Mouse (Mus musculus): ENCODE data around the gene Emc6.

Emc6 gene

DNA sequence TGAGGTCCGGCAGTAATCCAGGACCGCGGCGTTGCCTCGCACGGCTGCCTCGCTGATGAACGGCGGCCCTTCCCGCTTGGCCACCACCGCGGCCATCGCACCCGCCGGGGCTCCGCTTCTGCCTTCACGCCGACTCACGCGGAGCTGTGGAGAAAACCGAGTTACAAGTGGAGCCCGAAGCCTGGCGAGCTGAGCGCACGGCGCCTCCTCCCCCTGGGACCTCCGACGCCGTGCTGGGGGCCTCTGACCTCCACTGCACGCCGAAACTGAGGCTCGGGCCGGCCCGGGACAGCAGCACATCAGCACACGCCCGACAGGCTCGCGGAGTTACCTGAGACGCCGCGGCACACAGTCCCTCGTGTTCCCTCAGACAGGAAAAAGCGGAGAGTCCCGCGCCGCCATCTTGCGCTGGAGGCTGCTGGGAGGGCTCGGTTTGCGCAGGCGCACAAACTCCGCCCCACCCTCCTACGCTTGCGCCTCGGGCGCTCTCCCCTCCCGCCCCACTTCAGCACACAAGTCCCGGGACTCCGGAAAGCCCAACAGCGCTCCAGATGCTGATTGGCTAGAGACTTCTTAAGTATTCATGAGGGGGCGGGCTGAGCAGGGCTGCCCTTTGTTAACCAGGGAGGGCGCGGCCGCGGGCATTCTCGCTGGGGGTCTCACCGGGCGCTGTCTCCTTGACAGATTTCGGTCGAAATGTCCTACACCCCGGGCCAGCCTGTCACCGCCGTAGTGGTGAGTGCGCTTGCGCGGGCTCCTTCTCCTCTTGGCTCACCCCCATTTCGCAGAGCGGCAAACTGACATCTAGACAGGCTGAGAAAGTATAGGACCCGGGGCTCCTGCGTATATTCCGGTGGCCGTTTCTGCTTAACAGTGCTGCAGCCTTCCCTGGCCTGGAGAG lies at the start of gene Emc6, which contains the start of gene Tax1bp3:
Gene Emc6 (minus strand): TSS at position 430 of the 901 bp plus-strand sequence.
Gene Tax1bp3 (plus strand): TSS at position 476 of the 901 bp plus-strand sequence.
- in situ Hi-C loops (cut with MboI, MseI), result loop anchor here in 1 of 2 experiments (25.0 kb wide), 1 partner anchor 965 kb away; the partner anchor contains the start of genes 4933427D14Rik, Gm43951, Med31 and Txndc17

DNA sequence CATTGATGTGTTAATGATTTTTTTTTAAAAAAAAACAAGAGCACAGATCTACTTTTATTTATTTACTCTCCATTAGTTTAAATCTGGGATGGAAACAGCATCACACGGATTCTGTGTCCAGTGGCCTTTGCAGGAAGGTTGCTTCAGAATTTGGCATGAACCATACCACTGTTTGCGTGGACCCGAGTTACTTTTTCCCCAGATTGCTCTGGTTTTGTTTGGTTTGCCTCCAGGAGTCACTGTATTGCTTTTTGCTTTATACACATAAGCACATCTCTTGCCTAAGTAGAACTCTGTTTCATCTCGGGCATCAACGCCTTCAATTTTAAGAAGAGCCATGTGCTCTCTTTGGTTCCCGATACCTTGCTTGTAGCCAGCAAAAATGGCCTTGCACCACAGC lies 49.0 kb upstream of the Emc6 start:
- in situ Hi-C loops (cut with MboI, MseI), result no loop called here

DNA sequence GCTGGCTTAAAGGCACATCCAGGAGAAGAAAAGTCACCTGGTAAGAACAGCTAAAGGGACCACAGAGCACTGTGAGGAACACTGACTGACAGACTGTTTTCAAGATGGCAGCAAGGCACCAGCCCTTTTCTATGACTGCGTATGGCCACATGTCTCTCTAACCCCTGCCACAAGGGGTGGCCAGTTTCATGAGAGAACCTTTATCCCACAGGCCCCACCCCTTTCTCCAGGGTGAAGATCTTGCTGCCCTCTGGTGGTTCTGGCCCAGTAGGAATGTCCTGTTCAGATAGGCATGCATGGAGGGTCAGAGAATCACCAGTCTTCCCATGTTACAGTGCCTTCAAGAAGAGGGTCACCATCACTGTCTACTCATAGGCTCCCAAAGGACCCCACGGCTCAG lies 47.1 kb upstream of the Emc6 start:
- in situ Hi-C loops (cut with MboI, MseI), result no loop called here

DNA sequence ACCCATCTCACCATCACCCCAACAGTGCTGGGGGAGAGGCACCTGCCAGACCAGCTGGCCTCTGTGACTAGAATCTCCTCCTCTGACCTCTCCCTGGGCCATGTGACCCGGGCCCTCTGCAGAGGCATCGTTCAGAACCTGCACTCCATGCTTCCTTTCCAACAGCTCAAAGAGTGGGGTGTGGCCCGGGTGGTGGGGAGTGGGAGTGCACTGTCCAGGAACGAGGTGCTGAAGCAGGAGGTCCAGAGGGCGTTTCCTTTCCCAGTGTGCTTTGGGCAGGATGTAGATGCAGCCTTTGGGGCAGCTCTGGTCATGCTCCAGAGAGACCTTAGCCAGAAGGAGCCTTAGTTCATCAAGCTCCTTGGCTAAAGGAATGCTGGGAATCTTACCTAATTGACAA lies 46.0 kb upstream of the Emc6 start:
- in situ Hi-C loops (cut with MboI, MseI), result no loop called here

DNA sequence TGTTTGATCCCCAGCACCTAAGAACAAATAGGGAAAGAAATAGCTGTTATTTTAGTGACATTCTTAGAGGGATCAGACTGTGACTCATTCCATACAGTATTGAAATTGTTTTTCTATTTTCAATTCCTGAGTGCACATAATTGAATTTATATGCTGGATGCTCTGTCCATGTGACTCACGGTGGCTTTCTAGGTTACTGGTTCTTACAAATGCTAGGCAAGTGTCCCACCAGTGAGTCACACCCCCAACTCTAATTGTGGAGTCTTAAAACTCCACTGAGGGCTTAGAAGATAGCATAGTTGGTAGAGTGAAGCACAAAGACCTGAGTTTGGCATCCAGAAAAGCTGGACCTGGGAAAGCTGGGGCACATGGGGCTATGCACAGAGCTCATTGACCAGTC lies 43.8 kb upstream of the Emc6 start:
- in situ Hi-C loops (cut with MboI, MseI), result no loop called here

DNA sequence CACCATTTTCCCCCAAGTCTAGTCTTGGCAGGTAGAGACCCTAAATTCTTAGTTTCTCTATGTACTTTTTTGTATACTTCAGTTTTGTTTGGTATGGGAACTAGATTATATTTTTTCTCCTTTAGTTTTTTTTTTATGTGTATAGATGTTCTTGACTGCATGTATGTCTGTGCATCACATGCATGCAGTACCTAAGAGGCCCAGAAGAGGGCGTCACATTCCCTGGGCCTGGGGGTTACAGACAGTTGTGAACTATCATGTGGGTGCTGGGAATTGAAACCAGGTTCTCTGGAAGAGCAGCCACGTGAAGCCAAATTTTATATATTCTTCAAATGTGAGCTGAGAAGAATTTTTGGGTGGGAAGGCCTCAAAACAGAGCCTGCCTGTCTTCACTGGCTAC lies 42.8 kb upstream of the Emc6 start:
- in situ Hi-C loops (cut with MboI, MseI), result loop anchor here in 1 of 2 experiments (10.0 kb wide), 1 partner anchor 1155 kb away; no protein-coding TSS in a partner anchor

DNA sequence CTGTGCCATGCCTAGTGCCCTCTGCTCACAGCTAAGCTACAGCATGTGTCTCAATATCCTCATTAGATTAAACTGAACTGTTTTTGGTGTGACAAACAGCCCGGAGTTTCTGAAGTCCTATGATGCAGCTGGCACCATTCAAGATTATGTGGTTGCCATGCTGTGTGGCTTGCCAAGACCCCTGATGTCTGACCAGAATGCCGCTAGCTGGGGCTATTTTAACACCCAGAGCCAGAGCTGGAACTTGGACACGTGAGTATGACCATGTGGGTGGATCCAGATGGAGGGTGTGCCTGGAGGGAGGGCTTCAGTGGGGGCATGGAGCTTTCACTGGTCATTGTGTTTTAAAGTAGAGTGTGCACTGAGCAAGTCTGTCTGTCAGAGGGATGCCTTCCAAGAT lies 37.1 kb upstream of the Emc6 start:
- in situ Hi-C loops (cut with MboI, MseI), result loop anchor here in 1 of 2 experiments (10.0 kb wide), 1 partner anchor 1161 kb away; no protein-coding TSS in a partner anchor

DNA sequence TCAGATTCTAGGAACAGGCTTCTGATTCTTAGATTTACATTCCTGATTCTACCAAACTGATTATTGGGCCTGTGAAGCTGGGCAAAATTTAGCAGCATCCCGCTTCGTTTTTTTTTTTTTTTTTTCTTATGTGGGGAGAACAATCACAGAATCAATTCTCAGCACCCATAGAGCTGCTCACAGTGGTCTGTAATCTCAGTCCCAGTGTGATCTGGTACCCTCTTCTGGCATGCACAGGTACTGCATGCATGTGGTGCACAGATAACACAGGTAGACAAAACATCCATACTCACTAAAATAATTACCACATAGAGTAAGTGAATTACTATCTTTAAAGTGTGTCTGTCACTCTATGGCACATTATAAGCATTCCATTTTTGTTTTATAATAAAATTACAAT lies 30.8 kb upstream of the Emc6 start:
- in situ Hi-C loops (cut with MboI, MseI), result no loop called here

DNA sequence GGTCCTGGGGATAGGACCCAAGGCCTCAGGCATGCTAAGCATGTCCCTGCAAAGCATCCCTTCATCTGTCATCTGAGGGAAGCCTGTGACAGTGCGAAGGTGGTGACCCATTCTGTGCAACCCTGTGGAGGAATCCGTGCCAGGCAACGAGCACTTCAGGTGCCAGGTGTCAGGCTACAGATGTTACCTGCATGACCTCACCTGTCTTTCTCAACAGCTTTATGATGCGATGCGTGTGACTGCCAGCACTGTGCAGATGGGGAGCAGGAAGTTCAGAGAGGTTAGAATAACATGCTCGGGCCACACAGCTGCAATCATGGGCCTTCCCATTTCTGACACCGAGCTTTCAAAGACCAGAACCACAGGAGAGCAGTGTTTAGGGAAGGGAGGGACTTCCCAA lies 28.4 kb upstream of the Emc6 start:
- in situ Hi-C loops (cut with MboI, MseI), result no loop called here

DNA sequence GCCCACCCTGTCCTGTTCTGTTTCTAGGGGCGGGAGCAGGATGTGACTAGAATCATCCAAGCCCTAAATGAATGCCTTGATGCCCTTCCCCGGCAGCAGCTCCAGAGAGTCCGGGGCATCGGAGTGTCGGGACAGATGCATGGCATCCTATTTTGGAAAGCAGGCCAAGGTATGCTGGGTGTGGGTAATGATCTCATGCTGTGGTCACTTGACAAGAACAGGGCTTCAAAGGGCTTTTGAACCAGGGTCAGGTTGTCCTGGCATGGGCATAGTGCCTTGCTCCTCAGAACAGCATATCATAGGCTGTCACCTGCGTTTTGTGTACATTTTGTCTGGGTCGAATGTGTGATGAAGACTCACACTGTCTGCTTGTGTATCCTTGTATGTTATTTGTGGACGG lies 27.1 kb upstream of the Emc6 start:
- in situ Hi-C loops (cut with MboI, MseI), result no loop called here

DNA sequence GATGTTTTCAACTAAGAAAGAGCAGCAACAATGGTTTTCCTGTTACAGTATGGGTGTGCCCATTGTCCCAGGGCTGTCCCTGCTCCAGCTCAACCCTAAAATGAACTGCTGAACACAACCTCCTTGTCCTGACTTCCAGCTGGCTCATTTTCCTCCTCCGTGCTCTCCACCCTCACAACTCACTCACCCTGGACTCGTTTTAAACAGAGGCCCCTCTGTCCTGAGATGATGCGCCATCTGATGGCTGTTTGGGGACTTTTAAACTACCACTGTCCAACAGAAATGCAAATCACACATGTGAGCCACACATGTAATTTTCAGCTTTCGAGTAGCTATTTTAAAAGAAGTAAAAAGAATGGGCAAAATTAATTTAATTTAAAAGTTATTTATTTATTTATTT lies 24.8 kb upstream of the Emc6 start:
- in situ Hi-C loops (cut with MboI, MseI), result no loop called here

DNA sequence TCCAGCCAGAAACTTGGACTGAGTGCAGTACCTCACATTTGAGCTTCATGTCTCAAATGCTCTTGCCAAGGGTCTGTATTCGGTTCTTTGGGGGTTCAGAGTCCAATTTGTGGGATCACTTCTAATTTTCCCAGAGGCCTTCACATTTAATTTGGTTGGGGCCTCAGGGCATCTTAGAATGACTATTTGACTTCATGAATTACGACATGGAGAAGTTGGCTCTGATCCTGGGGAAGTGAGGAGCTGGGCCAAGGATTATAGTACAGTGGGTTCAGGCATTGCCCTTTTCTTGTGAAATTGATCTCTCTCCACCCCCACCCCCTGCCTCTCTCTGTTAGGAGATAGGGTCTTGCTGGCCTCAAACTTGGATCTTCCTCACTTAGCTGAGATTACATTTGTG lies 24.2 kb upstream of the Emc6 start:
- in situ Hi-C loops (cut with MboI, MseI), result no loop called here

DNA sequence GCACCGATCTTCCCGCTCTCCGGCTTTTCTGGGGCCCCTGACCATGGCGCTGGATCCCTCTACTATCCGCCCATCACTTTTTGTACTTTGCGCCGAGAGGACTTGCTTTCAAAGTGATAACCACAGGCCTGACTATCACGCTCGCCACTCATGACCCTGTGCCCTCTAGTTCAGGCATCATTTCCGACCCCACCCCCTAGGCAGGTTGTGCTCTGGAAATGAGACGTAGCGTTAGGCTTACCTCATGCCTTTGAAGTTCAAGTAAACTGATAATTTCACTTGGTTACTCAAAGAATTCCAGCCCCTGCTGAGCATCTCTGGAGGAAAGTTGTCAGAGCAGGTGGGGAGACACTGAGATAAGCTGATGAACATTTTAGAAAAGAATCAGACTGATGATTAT lies 23.0 kb upstream of the Emc6 start:
- in situ Hi-C loops (cut with MboI, MseI), result loop anchor here in 1 of 2 experiments (25.0 kb wide), 1 partner anchor 988 kb away; the partner anchor contains the start of genes 4933427D14Rik, Gm43951, Med31 and Txndc17

DNA sequence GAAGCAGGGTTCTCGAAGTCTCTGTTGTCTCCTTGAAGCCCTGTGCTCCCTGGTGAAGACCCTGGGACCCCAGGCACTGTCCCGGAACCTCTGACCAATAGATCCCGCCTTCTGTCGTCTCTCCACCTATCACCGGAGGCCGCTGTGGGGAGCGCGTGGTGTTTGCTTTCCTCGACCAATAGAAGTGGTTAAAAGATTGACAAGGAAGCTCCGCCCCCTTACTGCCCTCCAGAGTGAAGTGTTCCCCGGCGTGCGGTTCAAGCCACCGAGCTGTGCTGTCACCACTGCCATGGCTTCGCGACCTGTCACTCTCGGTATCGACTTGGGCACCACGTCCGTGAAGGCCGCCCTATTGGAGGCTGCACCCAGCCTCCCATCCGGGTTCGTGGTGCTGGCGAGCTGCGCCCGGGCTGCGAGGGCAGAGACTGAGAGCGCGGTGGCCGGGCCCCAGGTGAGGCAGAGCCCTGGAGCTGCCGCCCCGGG lies 22.4 kb upstream of the Emc6 start, which contains the start of gene Shpk:
Gene Shpk (plus strand): TSS at position 231 of the 483 bp plus-strand sequence.
- in situ Hi-C loops (cut with MboI, MseI), result loop anchor here in 1 of 2 experiments (25.0 kb wide), 1 partner anchor 987 kb away; the partner anchor contains the start of genes 4933427D14Rik, Gm43951, Med31 and Txndc17

DNA sequence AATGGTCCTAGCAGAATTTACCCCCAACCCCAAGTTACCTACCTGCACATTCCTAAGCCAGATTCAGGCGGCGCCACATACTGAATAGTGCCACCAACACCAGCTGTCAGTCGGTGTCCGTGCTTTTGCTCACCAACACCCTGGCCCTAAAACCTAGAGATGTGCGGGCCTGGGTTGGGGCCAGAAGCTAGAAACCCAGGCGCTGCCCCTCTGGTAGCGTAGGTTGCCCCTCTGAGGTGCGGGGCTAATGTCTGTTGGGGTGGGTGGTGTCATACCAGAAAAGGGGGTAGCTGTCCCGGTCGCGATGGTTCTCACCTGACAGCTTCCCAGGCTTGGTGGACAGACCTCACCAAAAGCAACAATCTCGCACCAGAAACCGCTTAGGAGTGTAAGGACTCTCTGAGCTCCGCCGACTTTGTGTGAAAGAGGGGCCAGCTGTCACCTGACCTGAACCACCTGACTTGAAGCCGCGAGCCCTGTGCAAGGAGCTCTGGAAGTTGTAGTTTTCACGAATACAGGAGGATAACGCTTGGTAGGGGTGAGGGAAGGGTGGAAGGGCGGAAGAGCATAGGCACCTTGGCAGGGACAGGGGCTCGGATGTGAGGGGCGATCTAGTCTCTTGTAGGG lies 21.9 kb upstream of the Emc6 start, which contains the start of gene Ctns:
Gene Ctns (minus strand): TSS at position 440 of the 627 bp plus-strand sequence.
- in situ Hi-C loops (cut with MboI, MseI), result loop anchor here in 1 of 2 experiments (25.0 kb wide), 1 partner anchor 986 kb away; the partner anchor contains the start of genes 4933427D14Rik, Gm43951, Med31 and Txndc17

DNA sequence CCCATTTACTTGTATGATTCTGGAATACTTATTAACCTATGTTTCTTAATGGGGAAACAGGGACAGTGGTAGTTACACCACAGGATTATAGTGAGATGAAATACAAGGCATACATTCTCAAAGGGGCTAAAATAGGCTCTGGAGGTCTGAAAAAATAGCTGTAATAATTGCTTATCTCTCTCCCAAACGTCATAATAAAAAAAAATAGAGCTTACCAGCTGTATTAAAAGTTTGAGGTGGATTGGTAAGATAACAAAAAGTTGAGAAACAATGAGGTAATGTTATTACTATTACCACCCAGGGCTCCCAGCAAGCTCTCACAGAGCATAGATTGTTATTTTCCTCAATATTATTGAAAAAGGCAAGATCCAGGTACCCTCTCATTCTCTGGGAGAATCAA lies 21.4 kb upstream of the Emc6 start:
- in situ Hi-C loops (cut with MboI, MseI), result loop anchor here in 1 of 2 experiments (25.0 kb wide), 1 partner anchor 986 kb away; the partner anchor contains the start of genes 4933427D14Rik, Gm43951, Med31 and Txndc17

DNA sequence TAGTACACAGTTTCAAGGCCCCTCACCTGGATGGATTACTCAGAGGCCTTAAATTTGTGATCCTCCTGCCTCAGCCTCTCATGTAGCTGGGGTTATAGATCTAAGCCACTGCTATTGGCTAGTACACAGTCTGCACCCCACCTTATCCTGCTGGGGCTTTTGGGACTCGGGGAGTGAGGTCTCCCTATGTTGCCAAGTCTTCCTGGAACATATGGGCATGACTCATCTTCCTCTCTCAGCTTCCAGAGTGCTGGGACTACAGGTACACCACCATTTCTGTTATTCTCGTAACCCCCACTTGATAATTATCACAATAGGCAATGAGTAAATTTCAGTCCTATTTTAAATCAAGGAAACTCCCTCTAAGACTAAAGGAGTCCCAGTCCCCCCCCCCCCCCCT lies 17.6 kb upstream of the Emc6 start:
- in situ Hi-C loops (cut with MboI, MseI), result loop anchor here in 1 of 2 experiments (5.0 to 25.0 kb wide), 2 partner anchors 742 to 982 kb away; partner anchors contain the start of genes 4933427D14Rik, Gm43951, Med31 and Txndc17

DNA sequence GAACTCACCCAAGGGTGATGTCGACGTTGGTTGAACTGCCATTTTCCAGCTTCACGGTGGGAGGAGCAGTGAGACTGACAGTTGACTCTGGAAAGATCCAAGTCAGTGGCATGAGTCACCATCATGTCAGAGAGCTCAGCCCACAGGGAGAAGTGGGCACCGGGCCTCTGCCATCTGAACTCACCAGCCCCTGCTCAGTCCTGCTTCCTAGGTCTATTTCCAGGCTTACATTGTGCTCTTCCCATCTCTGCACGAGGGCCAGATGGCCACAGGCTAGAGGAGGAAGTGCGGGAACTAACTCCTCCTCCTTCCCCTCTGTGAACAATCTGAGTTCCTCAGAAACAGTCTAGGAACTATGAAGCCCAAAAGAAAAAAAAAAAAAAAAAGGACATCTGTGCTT lies 16.2 kb upstream of the Emc6 start:
- in situ Hi-C loops (cut with MboI, MseI), result loop anchor here in 1 of 2 experiments (5.0 to 25.0 kb wide), 2 partner anchors 741 to 981 kb away; partner anchors contain the start of genes 4933427D14Rik, Gm43951, Med31 and Txndc17

DNA sequence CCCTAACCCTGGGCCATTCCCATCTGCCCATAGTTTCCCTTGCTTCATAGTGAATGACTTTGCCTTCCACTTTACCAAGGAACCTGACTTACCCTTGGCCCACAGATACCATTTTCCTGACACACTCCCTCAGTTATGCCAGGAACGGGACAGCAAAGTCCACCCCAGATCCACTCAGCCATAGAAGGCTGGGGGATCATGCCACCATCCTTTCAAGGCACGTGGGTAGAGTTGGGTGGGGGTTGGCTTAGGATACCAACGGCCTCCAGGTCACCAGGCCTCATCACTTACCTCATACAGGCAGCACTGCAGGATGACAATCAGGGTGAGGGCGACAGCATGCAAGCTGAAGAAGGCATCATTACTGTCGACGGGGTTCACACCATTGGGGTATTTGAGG lies 10.4 kb upstream of the Emc6 start:
- in situ Hi-C loops (cut with MboI, MseI), result loop anchor here in 1 of 2 experiments (25.0 kb wide), 1 partner anchor 975 kb away; the partner anchor contains the start of genes 4933427D14Rik, Gm43951, Med31 and Txndc17

DNA sequence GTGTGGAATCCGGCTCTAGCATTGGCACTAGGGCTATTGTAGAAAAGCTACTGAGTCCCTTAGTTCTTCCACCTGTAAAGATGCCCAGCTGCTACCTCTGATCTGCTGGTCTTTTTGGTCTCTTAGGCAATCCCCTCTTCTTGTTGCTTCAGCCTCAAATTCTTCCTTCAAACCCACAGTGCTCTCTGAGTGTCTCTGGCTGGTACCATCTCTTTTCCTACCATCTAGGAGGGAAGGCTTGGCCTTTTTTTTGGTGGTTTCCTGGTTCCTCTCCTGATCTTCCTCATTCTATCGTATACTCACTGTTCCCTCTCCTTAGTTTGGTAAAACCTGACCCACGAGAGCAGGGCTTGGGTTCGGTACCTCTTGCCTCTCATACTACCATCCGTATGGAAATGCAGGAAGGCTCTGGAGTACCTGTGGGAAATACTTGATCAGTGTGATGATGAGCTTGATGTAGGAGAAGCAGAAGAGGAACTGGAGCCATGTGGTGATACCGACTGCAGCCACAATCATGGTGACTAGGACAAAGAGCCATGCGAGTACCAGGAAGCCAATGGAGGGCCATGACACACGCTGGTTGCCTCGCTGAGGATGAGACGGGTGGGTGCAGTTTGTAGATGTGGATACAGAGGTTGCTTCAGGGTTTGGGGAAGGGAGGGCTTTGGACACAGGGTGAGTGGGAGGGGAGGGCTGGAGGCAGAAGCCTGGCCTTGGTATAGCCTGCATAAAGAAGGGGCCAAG lies 9.2 kb upstream of the Emc6 start:
- in situ Hi-C loops (cut with MboI, MseI), result loop anchor here in 1 of 2 experiments (25.0 kb wide), 1 partner anchor 974 kb away; the partner anchor contains the start of genes 4933427D14Rik, Gm43951, Med31 and Txndc17
